Comparison of ENCODE assay signal across 10 mouse cellular contexts in the genomic region with DNA sequence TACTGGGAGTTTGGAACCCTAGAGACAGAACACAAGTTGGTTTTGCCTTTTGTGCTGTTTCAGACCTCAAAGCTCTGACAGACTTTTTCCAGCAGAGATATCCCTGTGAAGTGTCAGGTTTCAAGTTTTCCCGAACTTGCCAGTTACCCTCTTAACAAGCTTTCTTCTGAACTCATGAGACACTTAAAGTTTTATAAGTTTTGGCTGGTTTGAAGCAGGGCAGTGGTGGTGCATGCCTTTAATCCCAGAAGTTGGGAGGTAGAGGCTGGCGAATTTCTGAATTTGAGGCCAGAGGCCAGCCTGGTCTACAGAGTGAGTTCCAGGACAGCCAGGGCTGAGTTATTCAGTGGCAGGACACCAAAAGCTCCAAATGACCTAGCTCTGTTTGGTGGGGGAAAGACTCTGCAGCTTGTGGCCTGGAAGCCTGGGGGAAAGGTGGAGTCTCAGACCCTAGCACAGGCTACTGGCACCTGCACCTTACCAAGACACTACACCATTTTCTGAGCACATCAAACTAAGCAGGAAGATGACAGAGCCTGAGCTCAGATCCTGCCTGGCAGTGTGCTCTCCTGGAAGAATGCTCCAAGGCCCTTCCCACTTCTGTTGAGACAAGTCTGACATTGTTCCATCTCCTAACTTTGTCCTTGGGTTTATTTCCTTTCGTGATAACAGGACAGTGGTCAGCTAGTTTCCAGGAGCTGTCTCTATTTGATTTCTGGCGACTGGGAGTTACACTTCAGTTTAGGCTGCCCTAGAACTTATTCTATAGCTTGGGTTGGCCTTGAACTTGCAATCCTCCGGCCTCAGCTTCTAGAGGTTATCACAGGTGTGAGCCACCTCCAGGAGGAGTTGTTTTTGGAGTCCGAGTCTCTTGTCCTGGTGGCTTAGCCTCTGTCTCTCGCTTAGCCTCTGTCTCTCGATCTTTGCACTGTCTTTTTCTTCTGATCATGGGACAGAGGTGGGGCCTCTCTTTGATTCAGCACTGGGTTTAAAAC. TPM values are rescaled to one million over a fixed set of nuclear protein-coding genes. Genes with fewer than 3 reads are reported as not detected.
DNase-seq lines count a peak whose midpoint lies in the region; ATAC-seq and TF ChIP-seq lines count a peak whose summit lies in the region.
"Had no signal": no experiment of that assay in that cellular context is flagged by ENCODE, and none has a peak within 500 bp of the region (broad histone marks: within the 10 kb centered on the region; RNA-seq: fewer than 3 reads in every experiment).

No protein-coding gene starts in this region.

- TF ChIP-seq POLR2A in testis, adult 2 months (IDR thresholded peaks at IDR 0.05; ENCODE audit: control insufficient read depth, low read depth, low read length) = no peak

- peak; percentile 88 for DNase-seq in heart, adult 11 months
- no peak for DNase-seq in heart, adult 8-10 months (ENCODE audit: low spot score)
- DNase-seq in testis, postnatal 10 days (ENCODE audit: low spot score) = no peak
- no peak for DNase-seq in liver, embryonic 11.5 days (ENCODE audit: low spot score)
- peak; percentile 22 for DNase-seq in yolk sac, embryonic 10.5 days (ENCODE audit: low spot score)
- no peak for DNase-seq in cerebellum, adult 11 months
- DNase-seq in cerebellum, postnatal 25 days = no peak
- DNase-seq: thymus, postnatal 4 days had no signal

- H3K4me2 ChIP-seq in liver, embryonic 11.5 days = peak overlapping the region; percentile 72

- peak overlapping the region; percentile 62 for H3K4me3 ChIP-seq in testis, adult 2 months (ENCODE audit: control insufficient read depth, low read depth, low read length)
- peak overlapping the region; percentile 35; the same call in 1 of the 2 replicates for H3K4me3 ChIP-seq in liver, embryonic 11.5 days (ENCODE audit: low read depth, low read length)

- TF ChIP-seq CTCF in testis, adult 2 months (IDR thresholded peaks at IDR 0.05; ENCODE audit: control insufficient read depth, insufficient read depth, insufficient replicate concordance, low read depth, low read length) = no peak

- no peaks in the 10 kb centered on the region for H3K4me1 ChIP-seq in testis, adult 2 months (ENCODE audit: control insufficient read depth, insufficient read depth, low read length)
- H3K4me1 ChIP-seq in liver, embryonic 11.5 days (replicated peaks; ENCODE audit: control insufficient read depth, insufficient read depth, low read length) = peaks cover 5% of the 10 kb centered on the region

- 57% methylated on average over 8 of the region's 8 CpGs for WGBS in liver, embryonic 11.5 days

- H3K9me3 ChIP-seq in liver, embryonic 11.5 days (ENCODE audit: control insufficient read depth, low read length) = no peaks in the 10 kb centered on the region

- no peak for ATAC-seq in liver, embryonic 11.5 days (replicated peaks; ENCODE audit: low FRiP score)

- no peak overlapping the region for H3K9ac ChIP-seq in liver, embryonic 11.5 days (ENCODE audit: low read depth, low read length)

- no peaks in the 10 kb centered on the region for H3K27me3 ChIP-seq in testis, adult 2 months (ENCODE audit: control insufficient read depth, insufficient read depth, low read length)
- H3K27me3 ChIP-seq in liver, embryonic 11.5 days (replicated peaks; ENCODE audit: control insufficient read depth, insufficient read depth, low read length) = no peaks in the 10 kb centered on the region

- H3K27ac ChIP-seq in testis, adult 2 months (ENCODE audit: control insufficient read depth, insufficient read depth, low read depth, low read length) = peak overlapping the region; percentile 55
- no peak overlapping the region for H3K27ac ChIP-seq in liver, embryonic 11.5 days (ENCODE audit: low read depth, low read length)

- H3K36me3 ChIP-seq in testis, adult 2 months (ENCODE audit: control insufficient read depth, insufficient read depth, low read length) = no peaks in the 10 kb centered on the region
- H3K36me3 ChIP-seq in liver, embryonic 11.5 days (ENCODE audit: control insufficient read depth, insufficient read depth, low read length) = no peaks in the 10 kb centered on the region

RNA-seq across cellular contexts. Expression of a gene that starts 0.7 kb away (rescaled TPM):
- total RNA-seq in heart, adult 8-10 months (2022) = 1 to 10 TPM; 3.7 to 4.6 (median 3.9) TPM
- polyA plus RNA-seq in testis, adult 2 months (2012; rRNA removed) = 26.1 and 29.6 TPM in 2 replicates
- 9.7 and 10.7 TPM in 2 replicates for polyA plus RNA-seq in liver, embryonic 11.5 days (2014; fragmentation: Nextera tagmentation; extraction: Ambion mirVana)
- total RNA-seq: monocyte, adult 5-6 weeks had no signal

RNA-seq across cellular contexts. Expression of a gene that starts 29.4 kb away (rescaled TPM):
- total RNA-seq in heart, adult 8-10 months (2022) = 10 to 100 TPM; 69.6 to 81.5 (median 73.7) TPM
- 4.5 and 4.8 TPM in 2 replicates for polyA plus RNA-seq in testis, adult 2 months (2012; rRNA removed)
- polyA plus RNA-seq in liver, embryonic 11.5 days (2014; fragmentation: Nextera tagmentation; extraction: Ambion mirVana) = 16.1 and 18.6 TPM in 2 replicates

RNA-seq across cellular contexts. Expression of a gene that starts 37.4 kb away (rescaled TPM):
- total RNA-seq in heart, adult 8-10 months (2022) = 100 to 1,000 TPM; 272 to 373 (median 320) TPM
- polyA plus RNA-seq in testis, adult 2 months (2012; rRNA removed) = 233 and 258 TPM in 2 replicates
- 131 and 132 TPM in 2 replicates for polyA plus RNA-seq in liver, embryonic 11.5 days (2014; fragmentation: Nextera tagmentation; extraction: Ambion mirVana)

RNA-seq across cellular contexts. Expression of a gene that starts 57.5 kb away (rescaled TPM):
- under 1 TPM in 1 of 4 experiments, not detected in 3; 0.22 TPM for total RNA-seq in heart, adult 8-10 months (2022)
- 0.07 and 64.1 TPM in 2 replicates for polyA plus RNA-seq in testis, adult 2 months (2012; rRNA removed)
- 0.70 and 1.2 TPM in 2 replicates for polyA plus RNA-seq in liver, embryonic 11.5 days (2014; fragmentation: Nextera tagmentation; extraction: Ambion mirVana)
- total RNA-seq: monocyte, adult 5-6 weeks had no signal

Comparison
In these comparisons a context has a peak if more than half of its experiments do, and no peak if none do; other contexts are left out.
1. DNase-seq: peak in heart, adult 11 months (single experiment) and yolk sac, embryonic 10.5 days (single experiment); none in heart, adult 8-10 months (single experiment), testis, postnatal 10 days (single experiment), liver, embryonic 11.5 days (single experiment), cerebellum, adult 11 months (single experiment) and cerebellum, postnatal 25 days (0 of 2).